Mouse (Mus musculus): ENCODE measurements around the gene Tmem273.

DNA sequence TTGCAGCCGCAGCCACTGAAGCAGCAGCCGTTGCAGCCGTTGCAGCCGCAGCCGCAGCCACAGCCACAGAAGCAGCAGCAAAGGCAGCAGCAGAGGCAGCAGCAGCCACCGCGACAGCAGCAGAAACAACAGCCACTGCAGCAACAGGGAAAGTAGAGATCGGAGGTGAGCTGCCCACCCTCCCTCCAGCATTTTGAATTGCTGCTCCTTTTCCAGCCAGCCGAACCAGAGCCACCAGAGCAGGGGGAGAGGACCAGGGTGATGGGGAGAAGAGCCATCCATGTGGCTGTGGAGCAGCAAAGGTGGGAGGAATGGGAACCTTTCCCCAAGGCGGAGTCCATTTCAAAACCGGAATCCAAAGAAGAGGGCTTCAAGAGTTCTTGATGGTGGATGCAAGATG lies 50.4 kb downstream of the Tmem273 start:
- TF ChIP-seq JUND (IDR thresholded peaks at IDR 0.05; ENCODE audit: low read depth, low read length) = no peak
- no peak for TF ChIP-seq CTCF (IDR thresholded peaks at IDR 0.05 in 2 of 3, conservative IDR thresholded peaks at IDR 0.05 in 1 of 3; ENCODE audit: control insufficient read depth in 1 of 3, insufficient read depth in 1 of 3, low read depth in 2 of 3, low read length in 3 of 3, poor library complexity in 1 of 3, severe bottlenecking in 1 of 3)
- no peak for TF ChIP-seq TAL1 (IDR thresholded peaks at IDR 0.05; ENCODE audit: low read length)
- no peak for TF ChIP-seq ZKSCAN1 (IDR thresholded peaks at IDR 0.05; ENCODE audit: low read depth, low read length)
